Mouse (Mus musculus): ENCODE results near the gene Vwa2.

Vwa2 gene

DNA sequence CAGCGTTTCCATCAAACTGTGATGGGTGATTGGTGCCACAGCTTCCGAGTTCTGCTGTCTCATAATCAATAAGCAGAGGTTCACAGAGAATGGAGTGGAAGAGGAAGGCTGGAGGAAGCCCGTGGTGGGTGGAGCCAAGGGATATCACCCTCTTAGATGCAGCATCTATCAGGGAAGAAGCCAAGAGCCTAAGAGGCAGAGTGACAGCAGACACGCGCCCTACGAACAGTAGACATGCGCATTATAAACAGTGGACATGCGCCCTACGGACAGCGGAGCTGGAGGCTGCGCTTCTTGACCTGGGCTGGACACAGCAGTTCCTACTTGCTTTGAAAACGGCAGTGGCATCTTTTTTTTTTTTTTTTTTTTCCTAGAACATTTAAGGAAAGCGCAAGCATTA, 80.8 kb downstream of the Vwa2 start:
- no peak for DNase-seq

DNA sequence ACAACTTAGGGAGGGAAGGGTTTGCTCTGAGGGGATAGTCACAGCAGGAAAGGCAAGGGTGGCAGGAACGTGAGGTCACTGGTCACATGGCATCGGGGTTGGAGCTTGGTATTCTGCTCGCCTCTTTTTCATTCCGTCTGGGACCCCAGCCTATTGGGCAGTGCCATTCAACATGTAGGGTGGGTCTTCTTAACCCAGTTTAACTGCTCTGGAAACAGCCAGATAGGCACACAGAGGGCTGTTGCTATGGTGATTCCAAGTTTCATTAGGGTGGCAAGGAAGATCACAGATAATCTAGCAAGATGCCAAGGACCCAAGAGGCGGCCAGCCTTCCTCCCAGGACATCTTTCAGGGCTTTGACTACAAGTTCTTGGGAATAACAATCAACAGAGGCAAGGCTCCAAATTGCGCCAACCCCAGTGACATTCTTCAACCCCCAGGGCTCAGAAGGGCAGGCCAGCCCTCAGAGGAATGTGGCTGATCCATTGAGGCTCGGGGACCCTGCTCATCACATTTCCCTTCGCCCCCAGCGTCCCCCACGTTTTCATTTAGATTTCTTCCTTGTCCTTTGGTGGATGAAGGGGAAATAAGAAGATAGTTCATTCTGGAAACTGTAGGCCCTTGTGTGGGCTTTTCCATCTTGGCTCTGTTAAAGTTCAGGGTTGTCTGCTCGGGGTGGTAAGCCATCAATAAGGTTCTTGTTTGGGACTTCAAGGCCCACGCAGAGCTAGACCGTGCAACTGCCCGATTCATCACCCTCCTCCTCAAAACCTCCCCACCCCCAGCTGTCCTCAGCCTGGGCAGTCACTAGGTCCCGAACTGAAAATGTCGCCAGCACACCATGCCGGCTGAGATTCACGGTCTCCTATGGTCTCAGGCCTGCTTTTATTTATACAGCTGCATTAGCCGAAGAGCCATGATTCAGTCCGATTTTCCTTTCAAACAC, 81.8 kb downstream of the Vwa2 start:
- DNase-seq: no peak

- DNase-seq: no peak
Measured at GRCm38 (mm10) chr19:56958011-56958410, 84.0 kb downstream of the Vwa2 start.

DNA sequence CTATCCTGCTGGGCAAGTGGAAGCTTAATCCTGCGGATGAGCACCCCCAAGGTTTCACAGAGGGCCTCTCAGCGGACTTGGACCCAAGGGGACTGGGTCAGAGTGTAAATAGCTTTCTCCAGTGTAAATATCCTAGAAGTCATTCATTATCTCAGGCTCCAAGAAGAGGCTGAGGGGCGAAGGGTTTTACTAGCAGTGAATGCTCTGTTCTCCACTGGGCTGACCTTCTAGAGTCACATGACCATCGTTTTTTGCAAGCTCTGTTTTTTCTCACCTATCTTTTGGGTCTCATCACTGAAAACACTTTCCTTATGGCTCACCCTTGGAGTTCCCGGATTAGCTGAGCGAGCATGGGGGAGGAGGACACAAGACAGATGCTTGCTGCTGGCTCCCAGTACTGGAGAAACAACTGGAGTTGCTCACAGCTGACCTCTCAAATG, 84.6 kb downstream of the Vwa2 start:
- DNase-seq: no peak

GRCm38 (mm10) chr19:56959057-56959456, 85.0 kb downstream of the Vwa2 start:
- no peak for DNase-seq

GRCm38 (mm10) chr19:56959601-56960000, 85.6 kb downstream of the Vwa2 start:
- DNase-seq: no peak
